Mouse (Mus musculus) urinary bladder, adult 2 months (tissue): ENCODE results near the gene Ap4m1. TPM values are rescaled to one million over a fixed set of nuclear protein-coding genes. Genes with fewer than 3 reads are reported as not detected.
A peak's percentile ranks its signal among the peaks of the same experiment; 100 is the strongest.
"Not testable (repeated sequence)": the region's sequence is repeated elsewhere in the genome, so short reads cannot be mapped to it uniquely, and the experiment has no call there.

Experiments used
- DNase-seq: peaks from one replicate; pipeline ENCODE4 v3.0.0; 2022; ENCODE audit warnings: low spot score
- polyA plus RNA-seq: library from polyadenylated mRNA; depleted of rRNA; stranded (reverse); fragments of >200 nt; gene quantifications from 2 replicates; pipeline ENCODE4 v1.2.3, GENCODE M21; 2012; rRNA removed

Gene Ap4m1
- polyA plus RNA-seq, 1 experiment = 31.1 TPM

GRCm38 (mm10) chr5:138194755-138195345, 23.0 kb downstream of the Ap4m1 start:
- no peak for DNase-seq

- DNase-seq = no peak
These were observed 23.7 kb downstream of the Ap4m1 start for GRCm38 (mm10) chr5:138195463-138195862.

GRCm38 (mm10) chr5:138199576-138199975, 27.8 kb downstream of the Ap4m1 start:
- no peak for DNase-seq

- DNase-seq = no peak
These were observed 30.3 kb downstream of the Ap4m1 start for GRCm38 (mm10) chr5:138202086-138202485.

GRCm38 (mm10) chr5:138207253-138207652, 35.5 kb downstream of the Ap4m1 start:
- DNase-seq = no peak

GRCm38 (mm10) chr5:138207873-138208272, 36.1 kb downstream of the Ap4m1 start:
- no peak for DNase-seq

- DNase-seq = not testable (repeated sequence)
These were observed 44.8 kb downstream of the Ap4m1 start for GRCm38 (mm10) chr5:138216632-138217031.

GRCm38 (mm10) chr5:138219864-138220263, 48.1 kb downstream of the Ap4m1 start:
- DNase-seq = no peak

GRCm38 (mm10) chr5:138222111-138222510, 50.3 kb downstream of the Ap4m1 start:
- DNase-seq = peak; percentile 78

GRCm38 (mm10) chr5:138223287-138223686, 51.5 kb downstream of the Ap4m1 start:
- no peak for DNase-seq

GRCm38 (mm10) chr5:138225700-138226099, 53.9 kb downstream of the Ap4m1 start, which contains the start of gene Nxpe5:
TSS of gene Nxpe5 (plus strand) at chr5:138225898.
- DNase-seq = no peak

GRCm38 (mm10) chr5:138226491-138226890, 54.7 kb downstream of the Ap4m1 start:
- DNase-seq = no peak

- DNase-seq = no peak
These were observed 55.6 kb downstream of the Ap4m1 start for GRCm38 (mm10) chr5:138227367-138227766.

GRCm38 (mm10) chr5:138228026-138228425, 56.2 kb downstream of the Ap4m1 start:
- DNase-seq = no peak

- DNase-seq = no peak
These were observed 57.7 kb downstream of the Ap4m1 start for GRCm38 (mm10) chr5:138229511-138229910.

Other genes with a start within 250 kb of the Ap4m1 start
- gene Gjc3, start 208.9 kb upstream of the Ap4m1 start, polyA plus RNA-seq = 1.0 and 1.5 TPM in 2 replicates
- 2.1 and 2.9 TPM in 2 replicates for gene Azgp1, start 190.5 kb upstream of the Ap4m1 start, polyA plus RNA-seq
- not detected in 2 replicates for gene Smok3a, start 150.7 kb upstream of the Ap4m1 start, polyA plus RNA-seq
- not detected in 2 replicates for gene Smok3b, start 150.6 kb upstream of the Ap4m1 start, polyA plus RNA-seq
- gene Smok3c, start 118.8 kb upstream of the Ap4m1 start, polyA plus RNA-seq = not detected in 2 replicates
- gene Zkscan1, start 86.9 kb upstream of the Ap4m1 start, polyA plus RNA-seq = 10.2 and 13.2 TPM in 2 replicates
- 21.6 and 24.9 TPM in 2 replicates for gene Zscan21, start 55.1 kb upstream of the Ap4m1 start, polyA plus RNA-seq
- 5.2 and 6.0 TPM in 2 replicates for gene Zfp113, start 16.3 kb upstream of the Ap4m1 start, polyA plus RNA-seq
- gene Cops6, start 10.9 kb upstream of the Ap4m1 start, polyA plus RNA-seq = 104 and 109 TPM in 2 replicates
- gene Mcm7, start 420 bp downstream of the Ap4m1 start, polyA plus RNA-seq = 26.9 and 29.7 TPM in 2 replicates
- 39.4 and 47.3 TPM in 2 replicates for gene Taf6, start 15.4 kb downstream of the Ap4m1 start, polyA plus RNA-seq
- 22.1 and 24.2 TPM in 2 replicates for gene Cnpy4, start 15.5 kb downstream of the Ap4m1 start, polyA plus RNA-seq
- 5.3 and 5.8 TPM in 2 replicates for gene Mblac1, start 22.3 kb downstream of the Ap4m1 start, polyA plus RNA-seq
- 1.4 and 1.6 TPM in 2 replicates for gene Nxpe5, start 53.9 kb downstream of the Ap4m1 start, polyA plus RNA-seq
- 121 and 136 TPM in 2 replicates for gene Lamtor4, start 83.5 kb downstream of the Ap4m1 start, polyA plus RNA-seq
- 33.8 and 42.4 TPM in 2 replicates for gene BC037034, start 92.0 kb downstream of the Ap4m1 start, polyA plus RNA-seq
- gene Gal3st4, start 100.8 kb downstream of the Ap4m1 start, polyA plus RNA-seq = 1.7 and 2.1 TPM in 2 replicates
- 0.01 TPM in 1 of 2 replicates, not detected in the other for gene Gm43720, start 108.0 kb downstream of the Ap4m1 start, polyA plus RNA-seq
- gene Gpc2, start 108.0 kb downstream of the Ap4m1 start, polyA plus RNA-seq = 15.4 and 21.8 TPM in 2 replicates
- 2.8 and 3.3 TPM in 2 replicates for gene Stag3, start 108.2 kb downstream of the Ap4m1 start, polyA plus RNA-seq
- 0.28 and 0.29 TPM in 2 replicates for gene Pvrig, start 170.0 kb downstream of the Ap4m1 start, polyA plus RNA-seq